Mouse (Mus musculus) lung, embryonic 16.5 days (tissue): ENCODE measurements around the gene Mfsd14a. TPM values are rescaled to one million over a fixed set of nuclear protein-coding genes. Genes with fewer than 3 reads are reported as not detected.
"Not testable (repeated sequence)": the region's sequence is repeated elsewhere in the genome, so short reads cannot be mapped to it uniquely, and the experiment has no call there.

Source experiments
- ATAC-seq: fragments of 200-750 bp; cut with Nextera tagmentation; 2 replicates; pipeline ENCODE4 v1.8.0; 2017; ENCODE audit warnings: low read depth, mild to moderate bottlenecking, moderate library complexity
- H3K27ac ChIP-seq: fragments of 300-500 bp; sonication (generic); 2 replicates; pipeline ENCODE4 v1.5.1; 2014; ENCODE audit warnings: mild to moderate bottlenecking, control low read depth, low read length
- H3K27me3 ChIP-seq: fragments of 300-500 bp; sonication (generic); 2 replicates; pipeline ENCODE4 v1.6.1; 2014; ENCODE audit warnings: low read depth, low read length, mixed read lengths; ENCODE audit not compliant: control insufficient read depth, insufficient read depth
- H3K36me3 ChIP-seq: fragments of 300-500 bp; sonication (generic); 2 replicates; pipeline ENCODE4 v1.6.1; 2014; ENCODE audit warnings: low read length; ENCODE audit not compliant: control insufficient read depth, insufficient read depth
- H3K4me1 ChIP-seq: fragments of 300-500 bp; sonication (generic); replicated peaks from 2 replicates; pipeline ENCODE4 v1.6.1; 2014; ENCODE audit warnings: low read length, mixed read lengths; ENCODE audit not compliant: control insufficient read depth, insufficient read depth
- H3K4me2 ChIP-seq: fragments of 300-500 bp; sonication (generic); 2 replicates; pipeline ENCODE4 v1.6.1; 2014; ENCODE audit warnings: low read depth, low read length, control low read depth
- H3K4me3 ChIP-seq: fragments of 300-500 bp; sonication (generic); 2 replicates; pipeline ENCODE4 v1.5.1; 2014; ENCODE audit warnings: mild to moderate bottlenecking, low read length, control low read depth
- H3K9ac ChIP-seq: fragments of 300-500 bp; sonication (generic); 2 replicates; pipeline ENCODE4 v1.6.1; 2014; ENCODE audit warnings: low read length, control low read depth
- H3K9me3 ChIP-seq: fragments of 300-500 bp; sonication (generic); 2 replicates; pipeline ENCODE4 v1.6.1; 2016; ENCODE audit warnings: low read length; ENCODE audit not compliant: control insufficient read depth
- WGBS: fragments of 180-500 bp; shearing (Covaris S2); extraction: QIAGEN DNeasy Blood & Tissue Kit; methylation state at CpG from one replicate; pipeline ENCODE4 v1.1.7; 2014; 5-methylcytosine and 5-hydroxymethylcytosine counted together
- polyA plus RNA-seq: library from polyadenylated mRNA; unstranded; fragments of >200 nt; fragmentation: Nextera tagmentation; extraction: Ambion mirVana; gene quantifications from 2 replicates; pipeline ENCODE4 v1.2.1, GENCODE M21; 2015

Gene Mfsd14a
- polyA plus RNA-seq, 1 experiment from 2014 or later: 83.8 TPM

DNA sequence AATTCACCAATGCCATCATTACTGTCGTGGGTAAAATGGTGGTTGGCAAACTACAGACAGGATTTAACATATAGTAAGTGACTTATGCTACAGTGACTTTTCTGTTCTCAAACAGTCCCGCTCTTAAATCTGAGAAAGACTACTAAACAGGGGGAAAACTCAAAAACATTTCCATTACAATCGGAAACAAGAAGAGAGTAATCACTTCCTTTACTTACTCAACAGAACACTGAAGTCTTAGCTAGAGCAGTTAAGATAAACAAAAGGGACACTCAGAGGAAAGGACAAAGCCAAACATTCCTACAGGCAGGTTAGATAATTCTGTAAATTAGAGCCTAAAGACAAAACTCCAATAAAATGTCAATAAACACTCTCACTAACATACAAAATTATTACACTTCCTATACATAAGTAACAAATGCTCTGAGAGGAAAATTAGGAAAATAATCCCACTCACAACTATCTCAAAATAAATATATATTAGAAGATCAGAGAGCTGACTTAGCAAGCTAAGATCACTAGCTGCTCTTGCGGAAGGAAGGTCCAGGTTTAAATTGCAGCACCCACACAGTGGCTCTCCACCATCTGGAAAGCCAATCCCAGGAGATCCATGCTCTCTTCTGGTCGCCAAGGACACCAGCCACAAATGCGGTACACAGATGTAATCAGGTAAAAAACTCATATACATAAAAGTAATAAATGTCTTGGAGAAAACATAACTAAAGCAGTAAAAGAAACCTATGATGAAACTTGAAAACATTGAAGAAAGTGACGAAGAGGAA is 6.1 kb downstream of the Mfsd14a start:
- Histone ChIP-seq H3K36me3 (no peaks in the 10 kb centered on the region), H3K4me3 (no peak overlapping the region), H3K4me2 (no peak overlapping the region; the same call in 1 of the 2 replicates), H3K27me3 (no peaks in the 10 kb centered on the region), H3K4me1 (peaks cover 24% of the 10 kb centered on the region), H3K27ac (no peak overlapping the region), H3K9ac (no peak overlapping the region), H3K9me3 (no peaks in the 10 kb centered on the region)
- 60% methylated on average over 7 of the region's 7 CpGs for WGBS
- no peak for ATAC-seq

GRCm38 (mm10) chr3:116654051-116654450 is 8.4 kb downstream of the Mfsd14a start:
- peaks cover 14% of the 10 kb centered on the region for H3K4me1 ChIP-seq
- H3K4me2 ChIP-seq, H3K27ac ChIP-seq, H3K4me3 ChIP-seq, ATAC-seq, H3K9ac ChIP-seq, H3K27me3 ChIP-seq, H3K9me3 ChIP-seq, H3K36me3 ChIP-seq: not testable (repeated sequence)
- WGBS: 89% methylated on average over 11 of the region's 11 CpGs

DNA sequence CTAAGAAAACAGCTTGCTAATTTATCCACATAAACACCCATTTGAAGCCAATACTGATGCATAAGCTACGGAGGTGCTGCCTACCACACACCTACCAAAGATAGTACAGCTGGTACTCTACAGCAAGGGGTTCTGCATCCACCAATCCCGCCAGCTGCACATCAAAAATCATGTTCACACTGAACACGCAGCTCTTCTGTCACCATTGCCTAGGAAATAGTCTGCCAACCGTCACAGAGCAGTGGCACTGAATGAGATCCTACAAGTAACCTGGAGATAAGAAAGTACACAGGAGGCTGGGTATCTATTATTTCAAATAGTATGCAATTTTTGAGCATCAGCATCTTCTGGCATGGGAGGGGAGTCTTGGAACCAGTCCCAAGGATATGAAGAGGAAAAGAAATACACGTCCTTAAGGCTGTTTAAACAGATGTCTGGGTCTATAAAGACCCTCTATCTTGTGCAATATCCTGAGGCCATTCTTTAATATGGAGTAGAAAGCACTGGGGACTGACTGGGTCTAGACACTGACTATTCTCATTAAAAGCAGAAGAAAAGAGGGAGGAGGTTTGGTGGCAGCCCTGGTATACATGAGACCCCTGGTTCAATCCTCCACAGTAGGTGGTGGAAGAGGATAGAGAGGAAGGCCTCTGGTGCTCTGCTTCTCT is 9.1 kb downstream of the Mfsd14a start:
- no peaks in the 10 kb centered on the region for H3K27me3 ChIP-seq
- no peak overlapping the region for H3K4me3 ChIP-seq
- WGBS: 62% methylated on average over 5 of the region's 5 CpGs
- no peak overlapping the region for H3K27ac ChIP-seq
- H3K9ac ChIP-seq: no peak overlapping the region
- no peak overlapping the region for H3K4me2 ChIP-seq
- no peak for ATAC-seq
- peaks cover 12% of the 10 kb centered on the region for H3K4me1 ChIP-seq
- no peaks in the 10 kb centered on the region for H3K9me3 ChIP-seq
- no peaks in the 10 kb centered on the region; the same call in 1 of the 2 replicates for H3K36me3 ChIP-seq

- H3K27me3 ChIP-seq: no peaks in the 10 kb centered on the region
- H3K4me1 ChIP-seq: peaks cover 4% of the 10 kb centered on the region
- no peak overlapping the region for H3K4me2 ChIP-seq
- no peaks in the 10 kb centered on the region for H3K9me3 ChIP-seq
- no peak overlapping the region for H3K9ac ChIP-seq
- H3K27ac ChIP-seq: no peak overlapping the region
- no peak for ATAC-seq
- H3K4me3 ChIP-seq: no peak overlapping the region
- WGBS: 63% methylated on average over 3 of the region's 3 CpGs
- no peaks in the 10 kb centered on the region; the same call in 1 of the 2 replicates for H3K36me3 ChIP-seq
These were observed 10.4 kb downstream of the Mfsd14a start for GRCm38 (mm10) chr3:116652033-116652446.

DNA sequence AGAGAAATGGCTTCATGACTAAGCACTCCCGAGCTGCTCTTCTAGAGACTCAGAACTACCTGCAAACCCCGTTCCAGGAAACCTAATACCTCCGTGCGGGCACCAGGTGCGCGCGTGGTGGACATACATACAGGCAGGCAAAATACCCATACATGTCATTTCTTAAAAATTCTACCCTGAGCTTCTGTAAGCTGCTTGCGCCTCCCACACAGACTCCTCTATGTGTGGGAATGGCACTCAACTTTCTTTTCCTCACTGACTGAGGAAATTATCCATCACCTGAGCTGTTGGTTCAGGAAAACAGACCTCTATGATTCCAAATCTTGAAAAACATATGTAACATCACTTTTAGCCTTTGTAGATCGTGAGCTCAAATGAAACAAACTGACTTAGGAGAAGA is 11.8 kb downstream of the Mfsd14a start:
- H3K9me3 ChIP-seq: no peaks in the 10 kb centered on the region
- ATAC-seq: no peak
- no peaks in the 10 kb centered on the region for H3K27me3 ChIP-seq
- H3K4me3 ChIP-seq: no peak overlapping the region
- H3K4me1 ChIP-seq: no peaks in the 10 kb centered on the region
- no peak overlapping the region for H3K4me2 ChIP-seq
- peaks cover 4% of the 10 kb centered on the region for H3K36me3 ChIP-seq
- 95% methylated on average over 9 of the region's 9 CpGs for WGBS
- H3K9ac ChIP-seq: no peak overlapping the region
- no peak overlapping the region for H3K27ac ChIP-seq

GRCm38 (mm10) chr3:116648805-116649204 is 13.7 kb downstream of the Mfsd14a start:
- no peak for ATAC-seq
- no peak overlapping the region for H3K4me3 ChIP-seq
- H3K9me3 ChIP-seq: no peaks in the 10 kb centered on the region
- no peak overlapping the region for H3K4me2 ChIP-seq
- H3K4me1 ChIP-seq: no peaks in the 10 kb centered on the region
- H3K27me3 ChIP-seq: no peaks in the 10 kb centered on the region
- H3K36me3 ChIP-seq: peaks cover 4% of the 10 kb centered on the region
- no peak overlapping the region for H3K9ac ChIP-seq
- 91% methylated on average over 7 of the region's 7 CpGs for WGBS
- no peak overlapping the region for H3K27ac ChIP-seq

DNA sequence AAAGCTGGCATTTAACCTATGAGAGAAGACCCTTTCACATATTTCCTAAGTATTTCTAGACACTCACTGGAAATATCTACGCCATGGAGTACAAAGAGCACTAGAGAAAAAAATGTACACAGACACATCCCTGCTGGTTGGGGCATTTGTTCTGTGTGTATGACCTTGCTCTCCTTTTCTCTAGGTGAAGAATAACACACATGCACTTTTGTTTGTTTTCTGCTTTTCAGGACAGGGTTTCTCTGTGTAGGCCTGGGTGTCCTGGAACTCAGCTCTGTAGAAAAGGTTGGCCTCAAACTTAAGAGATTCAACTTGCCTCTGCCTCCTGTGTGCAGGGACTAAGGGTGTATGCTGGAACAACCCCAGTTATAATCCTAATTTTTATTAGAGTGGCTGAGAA is 16.1 kb downstream of the Mfsd14a start:
- ATAC-seq: no peak
- no peaks in the 10 kb centered on the region for H3K4me1 ChIP-seq
- WGBS: 85% methylated on average over 1 of the region's 1 CpGs

GRCm38 (mm10) chr3:116642373-116642772 is 20.1 kb downstream of the Mfsd14a start:
- Histone ChIP-seq H3K36me3 (peaks cover 19% of the 10 kb centered on the region), H3K27me3 (no peaks in the 10 kb centered on the region), H3K9ac (no peak overlapping the region), H3K27ac (no peak overlapping the region), H3K4me3 (no peak overlapping the region), H3K4me2 (no peak overlapping the region), H3K9me3 (no peaks in the 10 kb centered on the region), H3K4me1 (no peaks in the 10 kb centered on the region)
- ATAC-seq: no peak
- WGBS: 90% methylated on average over 2 of the region's 2 CpGs

More for the DNA sequence above, 16.1 kb downstream of the Mfsd14a start:
- no peak overlapping the region for H3K4me2 ChIP-seq
- no peaks in the 10 kb centered on the region for H3K27me3 ChIP-seq
- no peak overlapping the region for H3K4me3 ChIP-seq
- H3K9ac ChIP-seq: no peak overlapping the region
- no peak overlapping the region for H3K27ac ChIP-seq
- H3K36me3 ChIP-seq: peaks cover 8% of the 10 kb centered on the region
- no peaks in the 10 kb centered on the region for H3K9me3 ChIP-seq

DNA sequence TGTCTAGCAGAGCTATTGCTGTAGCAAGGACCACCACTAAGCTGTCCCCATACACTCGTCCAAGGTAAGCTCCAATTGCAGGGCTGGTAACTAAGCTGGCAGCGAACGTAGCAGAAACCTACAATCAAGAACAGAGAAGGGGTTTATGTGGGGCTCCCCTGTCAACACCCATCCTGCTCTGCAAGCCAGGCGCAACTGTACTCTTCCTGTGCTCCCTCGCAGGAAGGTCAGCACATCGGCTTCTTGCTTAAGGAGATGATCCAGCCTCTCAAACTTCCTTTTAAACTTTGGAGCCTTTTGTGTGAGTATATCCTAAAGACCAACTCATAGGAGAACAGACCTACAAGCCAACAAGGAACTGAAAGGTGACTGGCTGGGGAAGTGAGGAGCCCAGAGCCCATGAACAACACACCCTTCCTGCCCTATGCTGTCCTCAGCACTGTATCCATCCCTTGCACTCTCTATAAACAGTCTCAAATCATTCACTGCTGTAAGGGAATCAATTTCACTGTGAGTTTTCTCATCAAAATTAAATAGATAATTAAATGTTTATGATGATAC is 20.6 kb downstream of the Mfsd14a start:
- no peak overlapping the region for H3K27ac ChIP-seq
- no peaks in the 10 kb centered on the region for H3K9me3 ChIP-seq
- peaks cover 19% of the 10 kb centered on the region for H3K36me3 ChIP-seq
- H3K27me3 ChIP-seq: no peaks in the 10 kb centered on the region
- 92% methylated on average over 6 of the region's 6 CpGs for WGBS
- no peak for ATAC-seq
- no peak overlapping the region for H3K4me3 ChIP-seq
- no peak overlapping the region for H3K9ac ChIP-seq
- no peaks in the 10 kb centered on the region for H3K4me1 ChIP-seq
- H3K4me2 ChIP-seq: no peak overlapping the region
